Mouse (Mus musculus) myocyte (in vitro differentiated cells): ENCODE results near the gene Usp7. TPM values are rescaled to one million over a fixed set of nuclear protein-coding genes. Genes with fewer than 3 reads are reported as not detected.

Experiments
- H3K27me3 ChIP-seq: one replicate; pipeline ENCODE4 v1.6.1; 2011; ENCODE audit not compliant: control insufficient read depth, insufficient read depth, insufficient read length
- H3K36me3 ChIP-seq: one replicate; pipeline ENCODE4 v1.6.1; 2011; ENCODE audit not compliant: control insufficient read depth, insufficient read depth
- H3K4me2 ChIP-seq: one replicate; pipeline ENCODE4 v1.6.1; 2011; ENCODE audit warnings: low read depth, control low read depth
- H3K4me3 ChIP-seq: one replicate; pipeline ENCODE4 v1.5.1; 2011; ENCODE audit warnings: mild to moderate bottlenecking, control low read depth, moderate library complexity
- H3K79me2 ChIP-seq: one replicate; pipeline ENCODE4 v1.6.1; 2011; ENCODE audit not compliant: control insufficient read depth, insufficient read depth
- H3ac ChIP-seq: one replicate; pipeline ENCODE4 v1.6.1; 2011; ENCODE audit not compliant: control insufficient read depth, insufficient read length
- CEBPB ChIP-seq: IDR thresholded peaks from 2 replicates; pipeline ENCODE4 v1.6.1; 2011; ENCODE audit warnings: mild to moderate bottlenecking, moderate library complexity; ENCODE audit not compliant: poor library complexity, insufficient read depth, severe bottlenecking
- E2F4 ChIP-seq: IDR thresholded peaks from one replicate; pipeline ENCODE4 v1.6.1; 2011; ENCODE audit warnings: mild to moderate bottlenecking, control low read depth, moderate library complexity; ENCODE audit not compliant: insufficient read depth
- MAX ChIP-seq: IDR thresholded peaks from one replicate; pipeline ENCODE4 v1.6.1; 2011; ENCODE audit warnings: low read depth, mild to moderate bottlenecking, control low read depth
- MYOD1 ChIP-seq, 3 experiments: IDR thresholded peaks; one replicate each; pipeline ENCODE4 v1.6.1; 2011; ENCODE audit warnings: control low read depth in 2 of 3, low read depth in 2 of 3, mild to moderate bottlenecking in 2 of 3, moderate library complexity in 1 of 3; ENCODE audit not compliant: insufficient read length in 2 of 3, control insufficient read depth in 1 of 3
- MYOG ChIP-seq, 3 experiments: IDR thresholded peaks; one replicate each; pipeline ENCODE4 v1.6.1; 2011; ENCODE audit warnings: control low read depth in 2 of 3, low read depth in 2 of 3, mild to moderate bottlenecking in 2 of 3; ENCODE audit not compliant: insufficient read length in 2 of 3, control insufficient read depth in 1 of 3, insufficient read depth in 1 of 3
- POLR2A ChIP-seq: IDR thresholded peaks from one replicate; pipeline ENCODE4 v1.6.1; 2011; ENCODE audit warnings: low read depth, mild to moderate bottlenecking, control low read depth, moderate library complexity; ENCODE audit not compliant: insufficient read length
- POLR2AphosphoS2 ChIP-seq: IDR thresholded peaks from one replicate; pipeline ENCODE4 v1.6.1; 2011; ENCODE audit warnings: low read depth, control low read depth; ENCODE audit not compliant: insufficient read length
- REST ChIP-seq: IDR thresholded peaks from one replicate; pipeline ENCODE4 v1.6.1; 2011; ENCODE audit warnings: mild to moderate bottlenecking, control low read depth, moderate library complexity; ENCODE audit not compliant: insufficient read depth, insufficient read length
- SRF ChIP-seq: IDR thresholded peaks from one replicate; pipeline ENCODE4 v1.6.1; 2011; ENCODE audit warnings: low read depth; ENCODE audit not compliant: control insufficient read depth, insufficient read length
- TCF12 ChIP-seq: IDR thresholded peaks from one replicate; pipeline ENCODE4 v1.6.1; 2011; ENCODE audit warnings: mild to moderate bottlenecking, control low read depth; ENCODE audit not compliant: poor library complexity, insufficient read depth, severe bottlenecking
- TCF3 ChIP-seq: IDR thresholded peaks from one replicate; pipeline ENCODE4 v1.6.1; 2011; ENCODE audit warnings: low read depth, control low read depth; ENCODE audit not compliant: insufficient read length
- USF1 ChIP-seq: IDR thresholded peaks from one replicate; pipeline ENCODE4 v1.6.1; 2011; ENCODE audit warnings: low read depth, mild to moderate bottlenecking, control low read depth, moderate library complexity
- polyA plus RNA-seq: library from polyadenylated mRNA; unstranded; fragments of >200 nt; fragmentation: generic; extraction: Trizol; gene quantifications from one replicate; pipeline ENCODE4 v1.2.1, GENCODE M21; 2012; ENCODE audit warnings: missing spikeins

Gene Usp7
- polyA plus RNA-seq, 1 experiment = 24.0 TPM

- no peak overlapping the region for H3K4me3 ChIP-seq
- H3K79me2 ChIP-seq = no peaks in the 10 kb centered on the region
- H3K36me3 ChIP-seq = peaks cover 18% of the 10 kb centered on the region
- no peak overlapping the region for H3K4me2 ChIP-seq
- TF ChIP-seq CEBPB = no peak
- TF ChIP-seq TCF12 = no peak
- TF ChIP-seq MAX = no peak
- TF ChIP-seq SRF = no peak
- no peak for TF ChIP-seq TCF3
- no peak for TF ChIP-seq POLR2A
- no peak for TF ChIP-seq REST
- no peak for TF ChIP-seq E2F4
- TF ChIP-seq POLR2AphosphoS2 = no peak
- no peak overlapping the region for H3ac ChIP-seq
- no peaks in the 10 kb centered on the region for H3K27me3 ChIP-seq
These were observed 135.9 kb downstream of the Usp7 start for GRCm38 (mm10) chr16:8656256-8656655.

GRCm38 (mm10) chr16:8655599-8655998 is 136.5 kb downstream of the Usp7 start:
- Histone ChIP-seq H3K27me3 (no peaks in the 10 kb centered on the region), H3K4me3 (no peak overlapping the region), H3K4me2 (no peak overlapping the region), H3K36me3 (peaks cover 19% of the 10 kb centered on the region), H3K79me2 (no peaks in the 10 kb centered on the region), H3ac (no peak overlapping the region)
- TF ChIP-seq REST (no peak), MAX (no peak), TCF3 (no peak), MYOG (IDR thresholded peaks at IDR 0.05; ENCODE audit: control insufficient read depth in 1 of 3, insufficient read depth in 1 of 3, insufficient read length in 2 of 3, low read depth in 2 of 3) (no peak), POLR2A (no peak), MYOD1 (IDR thresholded peaks at IDR 0.05; ENCODE audit: control insufficient read depth in 1 of 3, insufficient read length in 2 of 3, low read depth in 2 of 3) (no peak), E2F4 (no peak), POLR2AphosphoS2 (no peak), TCF12 (no peak), CEBPB (no peak), SRF (no peak), USF1 (no peak)

- Histone ChIP-seq H3K79me2 (no peaks in the 10 kb centered on the region), H3K27me3 (no peaks in the 10 kb centered on the region), H3K36me3 (peaks cover 22% of the 10 kb centered on the region), H3ac (no peak overlapping the region), H3K4me3 (no peak overlapping the region), H3K4me2 (no peak overlapping the region)
- no peak for TF ChIP-seq TCF3
- TF ChIP-seq MYOD1 (IDR thresholded peaks at IDR 0.05; ENCODE audit: control insufficient read depth in 1 of 3, insufficient read length in 2 of 3, low read depth in 2 of 3) = no peak
- no peak for TF ChIP-seq CEBPB
- TF ChIP-seq POLR2AphosphoS2 = peak; percentile 56
- no peak for TF ChIP-seq SRF
- no peak for TF ChIP-seq POLR2A
- TF ChIP-seq USF1 = no peak
- TF ChIP-seq E2F4 = no peak
- TF ChIP-seq MYOG (IDR thresholded peaks at IDR 0.05; ENCODE audit: control insufficient read depth in 1 of 3, insufficient read depth in 1 of 3, insufficient read length in 2 of 3, low read depth in 2 of 3) = no peak
These were observed 137.0 kb downstream of the Usp7 start for GRCm38 (mm10) chr16:8655108-8655507.

DNA sequence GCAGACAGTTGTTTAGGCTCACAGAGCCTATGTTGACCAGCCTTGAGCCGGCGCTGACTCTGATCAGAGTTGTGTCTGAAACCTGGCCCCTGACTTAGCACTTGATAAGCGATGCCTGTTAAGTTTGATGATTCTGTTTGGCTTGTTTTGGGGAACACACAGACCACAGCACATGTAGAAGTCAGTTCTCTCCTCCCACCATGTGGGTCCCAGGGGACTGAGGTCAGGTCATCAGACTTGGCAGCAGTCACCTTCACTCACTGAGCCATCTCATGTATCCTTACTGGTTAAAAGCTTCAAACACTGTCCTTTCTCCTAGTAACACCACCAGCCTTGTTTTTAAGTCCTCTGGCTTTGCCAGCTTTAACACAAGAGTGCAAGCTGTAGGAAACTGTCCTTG is 142.1 kb downstream of the Usp7 start:
- Histone ChIP-seq H3K4me3 (no peak overlapping the region), H3ac (no peak overlapping the region), H3K27me3 (no peaks in the 10 kb centered on the region), H3K4me2 (no peak overlapping the region), H3K79me2 (no peaks in the 10 kb centered on the region), H3K36me3 (peaks cover 20% of the 10 kb centered on the region)
- no peak for TF ChIP-seq SRF
- no peak for TF ChIP-seq POLR2A
- no peak for TF ChIP-seq E2F4
- no peak for TF ChIP-seq TCF12
- TF ChIP-seq MAX = no peak
- no peak for TF ChIP-seq POLR2AphosphoS2

DNA sequence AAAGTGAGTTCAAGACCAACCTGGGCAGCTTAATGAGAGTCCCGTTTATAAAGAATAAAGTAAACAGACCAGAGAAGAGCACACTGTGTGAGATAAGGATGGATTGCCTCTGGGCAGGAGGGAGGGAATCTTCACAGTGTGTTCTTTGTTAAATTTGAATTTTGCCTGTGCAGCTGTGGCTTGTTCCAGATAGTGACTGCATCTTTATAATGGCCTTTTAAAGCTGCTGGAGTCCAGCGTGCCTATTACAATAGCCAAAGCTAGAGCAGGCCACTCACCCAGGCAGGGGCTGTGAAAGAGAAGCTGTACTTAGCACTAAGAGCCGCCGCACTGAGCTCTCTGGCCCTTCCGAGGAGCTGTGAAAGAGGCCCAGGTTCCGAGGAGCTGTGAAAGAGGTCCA is 146.6 kb downstream of the Usp7 start:
- no peaks in the 10 kb centered on the region for H3K27me3 ChIP-seq
- no peak overlapping the region for H3K4me3 ChIP-seq
- H3K4me2 ChIP-seq = no peak overlapping the region
- no peak for TF ChIP-seq MAX
- no peak for TF ChIP-seq MYOD1 (IDR thresholded peaks at IDR 0.05; ENCODE audit: control insufficient read depth in 1 of 3, insufficient read length in 2 of 3, low read depth in 2 of 3)
- no peak for TF ChIP-seq POLR2A
- TF ChIP-seq USF1 = no peak
- no peak for TF ChIP-seq TCF3
- TF ChIP-seq SRF = no peak
- TF ChIP-seq TCF12 = no peak
- peaks cover 24% of the 10 kb centered on the region for H3K36me3 ChIP-seq
- no peak overlapping the region for H3ac ChIP-seq
- peaks cover under 1% of the 10 kb centered on the region for H3K79me2 ChIP-seq
